Mouse (Mus musculus): Measurements from ENCODE around the gene Hoxd8. TPM values are rescaled to one million over a fixed set of nuclear protein-coding genes. Genes with fewer than 3 reads are reported as not detected.

Hoxd8 gene
- total RNA-seq, 1 experiment: 1.2 TPM

DNA sequence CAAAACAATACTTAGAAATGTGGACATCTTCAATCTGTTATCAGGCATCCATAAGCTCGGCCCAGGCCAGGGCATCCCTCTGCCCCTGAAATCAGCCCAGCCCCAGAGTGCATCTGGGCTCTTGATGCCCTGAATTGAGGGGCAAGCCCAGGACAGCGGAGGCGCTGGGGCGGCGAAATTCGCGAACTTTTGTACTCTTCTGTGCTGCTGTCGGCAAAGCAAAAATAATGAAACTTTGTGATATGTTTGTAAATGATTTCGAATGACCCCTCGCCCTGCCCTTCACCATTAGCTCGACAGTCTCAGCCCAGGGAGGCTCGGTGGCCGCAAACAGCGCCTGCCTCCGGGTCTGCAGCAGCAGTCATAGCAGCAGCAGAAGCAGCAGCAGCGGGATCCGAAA lies 20.8 kb downstream of the Hoxd8 start:
- peaks cover 0 to 7% of the 10 kb centered on the region in 2 experiments; a peak in 1 of 4 replicates for H3K4me1 ChIP-seq (ENCODE audit: control insufficient read depth in 2 of 2, insufficient read depth in 2 of 2, low read length in 2 of 2, poor library complexity in 1 of 2)
- no peak for TF ChIP-seq ZNF384 (IDR thresholded peaks at IDR 0.05; ENCODE audit: low read depth, low read length)
- TF ChIP-seq CHD2 (IDR thresholded peaks at IDR 0.05; ENCODE audit: low read depth, low read length): no peak
- no peak for TF ChIP-seq HCFC1 (IDR thresholded peaks at IDR 0.05; ENCODE audit: borderline replicate concordance, insufficient read depth, low read length)
- no peak overlapping the region for H3K27ac ChIP-seq (ENCODE audit: insufficient read depth, low read depth, low read length, poor library complexity, severe bottlenecking)
- H3K36me3 ChIP-seq (ENCODE audit: control insufficient read depth, insufficient read depth, low read length, poor library complexity, severe bottlenecking): no peaks in the 10 kb centered on the region
- DNase-seq (ENCODE audit: low read depth, low spot score): no peak
- H3K4me3 ChIP-seq (ENCODE audit: insufficient read depth in 1 of 2, low read depth in 1 of 2, low read length in 2 of 2, poor library complexity in 1 of 2, severe bottlenecking in 1 of 2): no peak overlapping the region
- no peaks in the 10 kb centered on the region for H3K9me3 ChIP-seq (ENCODE audit: control insufficient read depth, insufficient read depth, low read depth, low read length)
- no peak overlapping the region for H3K9ac ChIP-seq (ENCODE audit: insufficient read depth, low read depth, low read length, poor library complexity, severe bottlenecking)
- in situ Hi-C loops (cut with MboI; ENCODE audit: low sequenced_read_pairs in 2 of 2, unreplicated experiment in 2 of 2): no loop called here

DNA sequence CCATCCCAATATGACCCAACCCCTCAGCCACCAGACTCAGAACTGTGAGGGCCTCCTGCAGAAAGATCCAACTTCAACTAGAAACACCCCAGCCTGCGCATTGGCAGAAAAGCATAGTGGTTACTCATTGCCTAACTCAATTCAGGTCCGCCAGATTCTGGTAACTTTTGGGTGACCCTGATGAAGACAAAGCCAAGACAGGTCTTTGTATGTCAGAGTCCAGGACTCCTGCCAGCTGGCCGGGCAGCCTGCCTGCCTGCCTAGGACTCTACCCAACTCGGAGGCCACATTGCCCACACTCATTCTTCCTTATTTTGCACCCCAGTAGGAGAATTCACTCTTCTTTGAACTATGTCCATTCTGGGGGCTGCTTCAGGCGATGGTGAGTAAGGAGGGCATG lies 22.1 kb downstream of the Hoxd8 start, which contains the start of gene Gm28230:
TSS of gene Gm28230 (plus strand) at position 178 of the 400 bp plus-strand sequence.
- TF ChIP-seq MAFK (IDR thresholded peaks at IDR 0.05; ENCODE audit: insufficient read depth, low read depth, low read length) (no peak), CHD2 (IDR thresholded peaks at IDR 0.05; ENCODE audit: low read depth, low read length) (no peak), ZNF384 (IDR thresholded peaks at IDR 0.05; ENCODE audit: low read depth, low read length) (no peak)
- DNase-seq (ENCODE audit: low read depth, low spot score): no peak
- no peaks in the 10 kb centered on the region for H3K9me3 ChIP-seq (ENCODE audit: control insufficient read depth, insufficient read depth, low read depth, low read length)
- H3K27ac ChIP-seq (ENCODE audit: insufficient read depth, low read depth, low read length, poor library complexity, severe bottlenecking): no peak within 1 kb of the TSS
- H3K36me3 ChIP-seq (ENCODE audit: control insufficient read depth, insufficient read depth, low read length, poor library complexity, severe bottlenecking): no peaks in the 10 kb centered on the region
- peak within 1 kb of the TSS; percentile 42 to 60 for H3K4me3 ChIP-seq (ENCODE audit: insufficient read depth in 1 of 2, low read depth in 1 of 2, low read length in 2 of 2, poor library complexity in 1 of 2, severe bottlenecking in 1 of 2)
- in situ Hi-C loops (cut with MboI; ENCODE audit: low sequenced_read_pairs in 2 of 2, unreplicated experiment in 2 of 2): no loop called here
- peaks cover 0 to 4% of the 10 kb centered on the region in 2 experiments; a peak in 1 of 4 replicates for H3K4me1 ChIP-seq (ENCODE audit: control insufficient read depth in 2 of 2, insufficient read depth in 2 of 2, low read length in 2 of 2, poor library complexity in 1 of 2)
- no peak within 1 kb of the TSS for H3K9ac ChIP-seq (ENCODE audit: insufficient read depth, low read depth, low read length, poor library complexity, severe bottlenecking)

DNA sequence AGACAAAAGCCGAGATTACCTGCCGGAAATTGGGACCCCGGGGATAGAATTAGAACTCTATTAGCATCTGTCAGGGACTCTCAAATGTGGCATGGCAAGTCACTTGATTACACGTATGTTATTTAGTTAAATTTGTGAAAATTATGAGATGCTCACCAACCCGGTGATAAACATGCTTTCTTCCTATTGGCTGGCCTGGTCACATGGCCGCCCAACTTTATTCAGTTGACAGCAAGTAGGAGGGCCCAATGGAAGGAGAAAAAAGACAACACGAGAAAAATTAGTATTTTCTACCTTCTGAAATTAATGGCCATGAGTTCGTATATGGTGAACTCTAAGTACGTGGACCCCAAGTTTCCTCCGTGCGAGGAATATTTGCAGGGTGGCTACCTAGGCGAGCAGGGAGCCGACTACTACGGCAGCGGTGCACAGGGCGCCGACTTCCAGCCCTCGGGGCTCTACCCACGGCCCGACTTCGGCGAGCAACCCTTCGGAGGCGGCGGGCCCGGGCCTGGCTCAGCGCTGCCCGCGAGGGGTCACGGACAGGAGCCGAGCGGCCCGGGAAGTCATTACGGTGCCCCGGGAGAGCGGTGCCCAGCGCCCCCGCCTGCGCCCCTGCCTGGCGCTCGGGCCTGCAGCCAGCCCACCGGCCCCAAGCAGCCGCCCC lies 22.7 kb downstream of the Hoxd8 start:
- Histone ChIP-seq H3K36me3 (ENCODE audit: control insufficient read depth, insufficient read depth, low read length, poor library complexity, severe bottlenecking) (no peaks in the 10 kb centered on the region), H3K27ac (ENCODE audit: insufficient read depth, low read depth, low read length, poor library complexity, severe bottlenecking) (no peak overlapping the region), H3K9ac (ENCODE audit: insufficient read depth, low read depth, low read length, poor library complexity, severe bottlenecking) (no peak overlapping the region), H3K9me3 (ENCODE audit: control insufficient read depth, insufficient read depth, low read depth, low read length) (no peaks in the 10 kb centered on the region), H3K4me1 (ENCODE audit: control insufficient read depth in 2 of 2, insufficient read depth in 2 of 2, low read length in 2 of 2, poor library complexity in 1 of 2) (peaks cover 0 to 4% of the 10 kb centered on the region in 2 experiments; a peak in 1 of 4 replicates), H3K4me3 (ENCODE audit: insufficient read depth in 1 of 2, low read depth in 1 of 2, low read length in 2 of 2, poor library complexity in 1 of 2, severe bottlenecking in 1 of 2) (peak overlapping the region; percentile 42 to 60)
- in situ Hi-C loops (cut with MboI; ENCODE audit: low sequenced_read_pairs in 2 of 2, unreplicated experiment in 2 of 2): no loop called here
- TF ChIP-seq ZC3H11A (IDR thresholded peaks at IDR 0.05; ENCODE audit: borderline replicate concordance, low read depth, low read length) (no peak), HCFC1 (IDR thresholded peaks at IDR 0.05; ENCODE audit: borderline replicate concordance, insufficient read depth, low read length) (no peak), ZNF384 (IDR thresholded peaks at IDR 0.05; ENCODE audit: low read depth, low read length) (no peak), CHD2 (IDR thresholded peaks at IDR 0.05; ENCODE audit: low read depth, low read length) (no peak), MAFK (IDR thresholded peaks at IDR 0.05; ENCODE audit: insufficient read depth, low read depth, low read length) (no peak)
- no peak for DNase-seq (ENCODE audit: low read depth, low spot score)

DNA sequence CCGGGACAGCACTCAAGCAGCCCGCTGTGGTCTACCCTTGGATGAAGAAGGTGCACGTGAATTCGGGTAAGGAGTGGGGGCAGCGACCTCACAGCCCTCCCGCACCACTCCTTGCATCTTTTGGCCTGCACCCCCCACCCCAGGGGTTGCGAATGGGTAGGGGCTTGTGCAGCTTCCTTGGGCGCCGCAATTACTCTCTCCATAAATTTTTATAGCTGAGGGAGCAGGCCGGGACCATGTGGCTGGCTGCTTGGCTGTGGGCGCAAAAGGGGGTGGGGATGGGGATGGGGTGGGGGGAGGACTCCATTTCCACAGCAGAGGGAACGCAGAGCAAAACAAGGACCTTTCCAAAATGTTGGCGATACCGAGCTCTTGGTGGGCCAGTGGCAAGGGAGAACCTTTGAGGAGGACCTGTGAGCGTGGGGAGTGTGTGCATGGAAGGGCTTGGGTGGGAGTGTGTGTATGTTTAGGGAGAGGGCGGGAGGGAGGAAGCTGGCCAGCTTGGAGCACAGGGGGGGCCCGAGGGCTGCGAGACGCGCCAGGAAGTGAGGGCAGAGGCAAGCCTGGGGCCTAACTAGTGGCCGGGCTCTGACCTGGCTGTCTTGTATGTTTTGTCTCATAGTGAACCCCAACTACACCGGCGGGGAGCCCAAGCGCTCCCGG lies 23.4 kb downstream of the Hoxd8 start:
- no peaks in the 10 kb centered on the region for H3K9me3 ChIP-seq (ENCODE audit: control insufficient read depth, insufficient read depth, low read depth, low read length)
- no peak overlapping the region for H3K9ac ChIP-seq (ENCODE audit: insufficient read depth, low read depth, low read length, poor library complexity, severe bottlenecking)
- no peaks in the 10 kb centered on the region for H3K36me3 ChIP-seq (ENCODE audit: control insufficient read depth, insufficient read depth, low read length, poor library complexity, severe bottlenecking)
- H3K4me1 ChIP-seq (ENCODE audit: control insufficient read depth in 2 of 2, insufficient read depth in 2 of 2, low read length in 2 of 2, poor library complexity in 1 of 2): peaks cover 0 to 4% of the 10 kb centered on the region in 2 experiments; a peak in 1 of 4 replicates
- in situ Hi-C loops (cut with MboI; ENCODE audit: low sequenced_read_pairs in 2 of 2, unreplicated experiment in 2 of 2): no loop called here
- TF ChIP-seq MAFK (IDR thresholded peaks at IDR 0.05; ENCODE audit: insufficient read depth, low read depth, low read length) (no peak), HCFC1 (IDR thresholded peaks at IDR 0.05; ENCODE audit: borderline replicate concordance, insufficient read depth, low read length) (no peak), ZC3H11A (IDR thresholded peaks at IDR 0.05; ENCODE audit: borderline replicate concordance, low read depth, low read length) (no peak), ZNF384 (IDR thresholded peaks at IDR 0.05; ENCODE audit: low read depth, low read length) (no peak), CHD2 (IDR thresholded peaks at IDR 0.05; ENCODE audit: low read depth, low read length) (no peak)
- DNase-seq (ENCODE audit: low read depth, low spot score): no peak
- H3K27ac ChIP-seq (ENCODE audit: insufficient read depth, low read depth, low read length, poor library complexity, severe bottlenecking): no peak overlapping the region
- H3K4me3 ChIP-seq (ENCODE audit: insufficient read depth in 1 of 2, low read depth in 1 of 2, low read length in 2 of 2, poor library complexity in 1 of 2, severe bottlenecking in 1 of 2): peak overlapping the region; percentile 42 to 60

Data from ES-E14 (cell line).